Mouse (Mus musculus): ENCODE results near the gene Sp3. TPM values are rescaled to one million over a fixed set of nuclear protein-coding genes. Genes with fewer than 3 reads are reported as not detected.

Sp3 gene
- polyA plus RNA-seq, 1 experiment from 2014 or later = 88.0 TPM

GRCm38 (mm10) chr2:72889806-72890205 is 90.4 kb downstream of the Sp3 start:
- H3K9me3 ChIP-seq (replicated peaks; ENCODE audit: control insufficient read depth, low read length) = no peaks in the 10 kb centered on the region
- no peak for ATAC-seq (replicated peaks; ENCODE audit: insufficient number of reproducible peaks, low FRiP score, low TSS enrichment, low read depth)
- no peaks in the 10 kb centered on the region for H3K36me3 ChIP-seq (replicated peaks; ENCODE audit: control insufficient read depth, insufficient read depth, low read depth, low read length)
- no peak for DNase-seq (ENCODE audit: low spot score)
- H3K27me3 ChIP-seq (ENCODE audit: control insufficient read depth, insufficient read depth, low read length) = no peaks in the 10 kb centered on the region
- no peak overlapping the region for H3K4me2 ChIP-seq (ENCODE audit: low read depth, low read length)
- no peaks in the 10 kb centered on the region for H3K4me1 ChIP-seq (ENCODE audit: control insufficient read depth, insufficient read depth, low read length)
- H3K4me3 ChIP-seq (ENCODE audit: low read depth, low read length) = no peak overlapping the region
- H3K27ac ChIP-seq (replicated peaks; ENCODE audit: low read depth, low read length) = no peak overlapping the region
- H3K9ac ChIP-seq (replicated peaks; ENCODE audit: low read length) = no peak overlapping the region

Small RNAs within 50 kb of the gene (microRNA-seq; reads per million reads assigned to microRNA genes)
- not detected for gene Gm25960 (ENCODE audit: borderline number of aligned reads)

Other genes starting within 250 kb of the Sp3 start
- gene Gm11084, start 6.3 kb upstream of the Sp3 start, polyA plus RNA-seq (2014; fragmentation: Nextera tagmentation; extraction: Ambion mirVana) = not detected in 2 replicates
- 107 and 117 TPM in 2 replicates for gene Ola1, start 238.5 kb upstream of the Sp3 start, polyA plus RNA-seq (2014; fragmentation: Nextera tagmentation; extraction: Ambion mirVana)